Mouse (Mus musculus) E14TG2a.4 (cell line): ENCODE measurements around the gene Tnfrsf14.

Source experiments
- CTCF ChIP-seq: conservative IDR thresholded peaks from 2 replicates; pipeline ENCODE4 v1.5.1; 2014; ENCODE audit warnings: low read length
- NANOG ChIP-seq: IDR thresholded peaks from 2 replicates; pipeline ENCODE4 v1.6.1; 2014; ENCODE audit warnings: borderline replicate concordance, low read length, mixed read lengths

- TF ChIP-seq NANOG (no peak), CTCF (no peak)
Measured at GRCm38 (mm10) chr4:154880730-154881129, 47.6 kb downstream of the Tnfrsf14 start.
